Mouse (Mus musculus) adrenal gland, adult (tissue): ENCODE measurements at regions not wholly inside any gene's neighbourhood (a gene's known extent, or its start where the extent isn't known, plus 50 kb on each side); places are given as distances from the start of the nearest gene placed in this dataset.
"Not testable (repeated sequence)": the region's sequence is repeated elsewhere in the genome, so short reads cannot be mapped to it uniquely, and the experiment has no call there.

Source experiments
- DNase-seq, 2 experiments: peaks; one replicate each; pipeline ENCODE4 v3.0.0; 2022 to 2023; ENCODE audit warnings: low spot score in 1 of 2; ENCODE audit not compliant: inconsistent age in 2 of 2

DNA sequence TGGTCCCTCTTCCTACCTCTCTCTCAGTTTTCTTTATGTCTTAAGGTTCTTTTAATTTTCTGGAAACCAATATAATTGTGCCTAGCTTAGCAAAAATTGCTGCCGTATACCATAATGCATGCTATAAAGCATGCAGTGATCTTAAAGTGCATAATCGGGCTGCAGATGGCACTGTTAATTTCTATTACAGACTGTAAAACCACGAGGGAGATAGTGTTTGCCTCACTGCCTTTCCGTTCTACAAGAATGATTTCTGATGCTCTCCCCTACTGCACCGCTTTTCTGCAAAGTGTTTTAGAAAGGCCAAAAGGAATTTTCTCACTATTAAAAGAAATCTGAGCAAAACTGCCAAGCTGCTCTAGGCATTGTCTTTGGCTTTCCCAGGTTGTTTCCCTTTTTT, 357.6 kb downstream of the Tusc1 start:
- DNase-seq = no peak

DNA sequence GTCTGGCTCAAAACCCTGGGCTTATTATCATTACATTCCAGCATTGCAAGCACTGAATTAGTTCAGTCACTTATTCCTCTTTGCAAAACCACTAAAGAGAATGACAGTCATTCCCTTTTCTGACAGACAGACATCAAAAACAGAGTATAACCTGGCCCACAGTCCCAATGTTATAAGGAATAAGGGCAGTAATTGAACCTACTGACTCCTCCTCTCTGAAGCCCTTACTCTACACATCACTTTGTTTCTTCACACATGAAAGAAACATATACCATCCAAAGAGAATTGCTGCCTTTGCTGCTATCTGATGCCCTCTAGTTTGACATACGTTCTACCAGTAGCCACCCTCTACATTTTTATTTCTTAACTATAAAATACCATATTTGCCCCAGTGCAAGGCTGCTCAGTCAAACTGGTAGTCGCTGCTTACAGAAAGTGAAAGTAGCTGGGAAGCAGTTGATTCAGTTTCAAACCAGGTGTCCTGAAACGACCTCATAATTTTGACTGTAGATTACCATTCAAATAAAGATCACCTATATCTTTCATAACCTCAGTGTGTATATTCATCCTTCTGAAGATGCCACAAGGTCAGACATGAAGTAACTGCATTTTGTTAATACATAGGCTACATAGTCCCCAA, 393.1 kb downstream of the Tusc1 start:
- peak in 1 of 2 experiments; percentile 18 for DNase-seq

DNA sequence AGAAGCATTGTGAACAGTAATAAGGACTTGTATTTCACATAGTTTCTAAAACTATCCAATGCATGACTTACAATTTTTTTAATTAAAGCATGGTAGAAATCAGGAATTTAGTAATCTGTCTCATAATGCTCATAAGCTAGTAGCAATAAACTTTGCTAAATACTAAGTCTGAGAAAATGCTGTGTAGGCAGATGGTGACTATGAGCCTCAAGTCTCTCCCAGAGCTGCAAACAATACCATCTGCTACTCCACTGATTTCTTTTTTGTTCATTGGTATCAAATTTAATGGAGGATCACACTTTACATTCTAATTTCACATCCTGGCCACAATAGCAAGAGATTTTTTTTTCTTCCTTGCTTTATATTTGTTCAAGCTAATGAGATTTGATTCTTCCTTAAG, 404.0 kb downstream of the Tusc1 start:
- DNase-seq = no peak

DNA sequence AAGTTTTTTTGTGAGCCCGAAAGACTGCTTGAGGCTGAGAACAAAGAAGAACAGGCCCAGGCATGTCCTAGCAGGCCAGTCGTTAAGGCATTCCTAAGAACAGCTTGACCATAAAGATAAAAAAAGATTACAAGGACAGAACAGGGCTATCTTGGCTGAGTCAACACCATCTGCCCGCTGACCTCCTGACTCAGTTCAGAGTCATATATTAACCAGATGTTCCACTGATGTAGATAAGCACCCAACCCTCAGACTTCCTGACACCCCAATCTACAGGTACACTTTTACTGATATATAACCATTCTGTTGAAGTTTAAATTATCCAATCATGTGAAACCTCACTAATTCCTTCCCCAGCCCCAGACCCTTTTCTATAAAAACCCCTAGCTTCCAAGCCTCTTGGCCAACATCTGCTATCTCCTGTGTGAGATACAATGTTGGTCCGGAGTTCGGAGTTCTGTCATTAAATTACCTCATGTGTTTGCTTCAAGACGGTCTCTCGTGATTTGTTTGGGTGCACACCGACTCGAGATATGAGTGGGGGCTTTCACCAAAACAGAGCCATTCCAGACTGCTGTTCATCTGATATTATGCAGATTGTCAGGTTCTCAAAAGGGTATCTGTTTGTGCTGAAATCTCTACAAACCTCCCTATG, 413.8 kb downstream of the Tusc1 start:
- no peak for DNase-seq

DNA sequence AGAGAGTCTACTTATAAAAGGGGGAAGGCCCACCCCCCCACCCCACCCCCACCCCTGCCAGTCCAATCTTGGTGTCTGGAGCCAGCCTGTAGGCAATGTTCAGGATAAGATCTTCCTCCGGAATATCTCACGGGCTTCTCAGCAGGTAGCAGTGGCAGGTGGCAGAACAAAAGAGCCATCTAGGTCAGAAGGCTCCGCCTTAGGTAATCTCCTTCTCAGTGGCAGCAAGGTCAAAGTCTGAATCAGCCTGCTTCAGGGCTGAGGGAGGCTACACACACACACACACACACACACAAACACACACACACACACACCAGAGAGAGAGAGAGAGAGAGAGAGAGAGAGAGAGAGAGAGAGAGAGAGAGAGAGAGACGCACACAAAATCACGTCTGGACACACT, 431.8 kb downstream of the Tusc1 start:
- not testable (repeated sequence) for DNase-seq
